24 mouse cellular contexts compared by ENCODE assay signal in the genomic region with DNA sequence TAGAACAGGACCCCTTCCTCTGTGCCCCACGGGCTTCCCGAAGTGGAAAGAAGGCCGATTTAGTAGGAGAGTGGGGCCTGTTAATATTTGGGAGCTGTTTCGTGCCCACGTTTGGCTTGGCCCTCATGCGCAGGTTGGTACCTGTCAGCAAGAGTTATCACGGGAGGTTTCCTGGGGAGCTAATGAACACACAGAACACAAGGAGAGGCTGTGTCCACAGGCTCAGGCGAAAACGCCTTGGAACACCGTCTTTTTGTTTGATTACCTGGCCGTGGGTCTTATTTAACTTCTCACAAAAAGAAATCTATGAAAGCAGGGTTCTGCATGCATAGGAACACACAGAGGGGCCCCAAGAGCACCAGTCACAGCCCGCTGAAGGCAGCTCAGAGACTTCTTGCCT.
DNase-seq lines count a peak whose midpoint lies in the region; ATAC-seq and TF ChIP-seq lines count a peak whose summit lies in the region.
"Had no signal": no experiment of that assay in that cellular context is flagged by ENCODE, and none has a peak within 500 bp of the region (broad histone marks: within the 10 kb centered on the region; RNA-seq: fewer than 3 reads in every experiment).

No protein-coding gene starts in this region.

- H3K27me3 ChIP-seq in heart, embryonic 10.5 days (ENCODE audit: insufficient read depth, poor library complexity, severe bottlenecking) = peaks cover 78% of the 10 kb centered on the region
- no peaks in the 10 kb centered on the region for H3K27me3 ChIP-seq in limb, embryonic 11.5 days (ENCODE audit: control insufficient read depth, insufficient read depth, low read length)
- peaks cover 14% of the 10 kb centered on the region for H3K27me3 ChIP-seq in limb, embryonic 13.5 days
- no peaks in the 10 kb centered on the region for H3K27me3 ChIP-seq in stomach, embryonic 16.5 days (ENCODE audit: control insufficient read depth, insufficient read depth, low read length)
- H3K27me3 ChIP-seq in forebrain, postnatal 0 days (ENCODE audit: insufficient read depth, low read length) = 0 out of 2 replicates have a peak, but pooled peaks cover 3% of the 10 kb centered on the region
- H3K27me3 ChIP-seq: forebrain, embryonic 15.5 days; hindbrain, embryonic 15.5 days; intestine, embryonic 15.5 days had no signal

- no peak overlapping the region for H3K4me3 ChIP-seq in heart, embryonic 10.5 days
- H3K4me3 ChIP-seq in limb, embryonic 11.5 days (ENCODE audit: low read depth, low read length) = no peak overlapping the region
- no peak overlapping the region for H3K4me3 ChIP-seq in limb, embryonic 13.5 days
- H3K4me3 ChIP-seq in stomach, embryonic 16.5 days (replicated peaks; ENCODE audit: low read length) = no peak overlapping the region
- no peak overlapping the region for H3K4me3 ChIP-seq in forebrain, postnatal 0 days (ENCODE audit: low read depth, low read length)
- H3K4me3 ChIP-seq: embryonic facial prominence, embryonic 12.5 days; embryonic facial prominence, embryonic 15.5 days; forebrain, embryonic 15.5 days; gastrocnemius, adult 2 months; heart, embryonic 12.5 days; hindbrain, embryonic 12.5 days; hindbrain, embryonic 15.5 days; intestine, embryonic 15.5 days had no signal

- DNase-seq in heart, embryonic 10.5 days (ENCODE audit: low spot score) = peak; percentile 56
- no peak for DNase-seq in heart, postnatal 4 days
- no peak for DNase-seq in limb, embryonic 11.5 days (ENCODE audit: low spot score)
- DNase-seq in gastrocnemius, adult 8-10 months (ENCODE audit: low spot score in 2 of 2) = no peak
- DNase-seq in lung, postnatal 25 days (ENCODE audit: low spot score) = no peak
- no peak for DNase-seq in forebrain, postnatal 0 days
- DNase-seq: adrenal gland, adult 2 months; adrenal gland, postnatal 14 days; cerebellum, adult 11 months; cerebellum, adult 2 months; cerebellum, adult 9-11 months; cerebellum, postnatal 25 days; gastrocnemius, adult 2 months; gastrocnemius, postnatal 25 days had no signal

- no peaks in the 10 kb centered on the region for H3K36me3 ChIP-seq in heart, embryonic 10.5 days
- no peaks in the 10 kb centered on the region for H3K36me3 ChIP-seq in limb, embryonic 11.5 days (ENCODE audit: control insufficient read depth, insufficient read depth, low read length)
- H3K36me3 ChIP-seq in limb, embryonic 13.5 days = no peaks in the 10 kb centered on the region
- H3K36me3 ChIP-seq in stomach, embryonic 16.5 days (ENCODE audit: control insufficient read depth, insufficient read depth, low read length) = no peaks in the 10 kb centered on the region
- no peaks in the 10 kb centered on the region for H3K36me3 ChIP-seq in forebrain, postnatal 0 days (ENCODE audit: insufficient read depth)
- H3K36me3 ChIP-seq: embryonic facial prominence, embryonic 12.5 days; embryonic facial prominence, embryonic 15.5 days; forebrain, embryonic 15.5 days; heart, embryonic 12.5 days; hindbrain, embryonic 12.5 days; hindbrain, embryonic 15.5 days; intestine, embryonic 15.5 days had no signal

- ATAC-seq in limb, embryonic 11.5 days (ENCODE audit: insufficient number of reproducible peaks, low FRiP score, low TSS enrichment, low read depth) = no peak
- ATAC-seq in limb, embryonic 13.5 days (ENCODE audit: low FRiP score, low read depth) = no peak
- ATAC-seq in stomach, embryonic 16.5 days (ENCODE audit: insufficient read depth, low FRiP score) = no peak
- no peak for ATAC-seq in forebrain, postnatal 0 days
- ATAC-seq: CD4-positive, CD25-positive, alpha-beta regulatory T cell, adult 4 months; forebrain, embryonic 15.5 days; intestine, embryonic 15.5 days had no signal

- no peak overlapping the region for H3K9ac ChIP-seq in limb, embryonic 11.5 days (ENCODE audit: low read length)
- no peak overlapping the region for H3K9ac ChIP-seq in limb, embryonic 13.5 days
- no peak overlapping the region; the same call in 1 of the 2 replicates for H3K9ac ChIP-seq in stomach, embryonic 16.5 days (ENCODE audit: low read length)
- H3K9ac ChIP-seq in forebrain, postnatal 0 days = no peak overlapping the region
- H3K9ac ChIP-seq: embryonic facial prominence, embryonic 12.5 days; embryonic facial prominence, embryonic 15.5 days; forebrain, embryonic 15.5 days; heart, embryonic 12.5 days; hindbrain, embryonic 12.5 days; hindbrain, embryonic 15.5 days; intestine, embryonic 15.5 days had no signal

- no peak for TF ChIP-seq CTCF in forebrain, postnatal 0 days (IDR thresholded peaks at IDR 0.05; ENCODE audit: low read depth)

- no peak overlapping the region for H3K4me2 ChIP-seq in limb, embryonic 11.5 days (ENCODE audit: low read depth, severe bottlenecking)
- no peak overlapping the region for H3K4me2 ChIP-seq in limb, embryonic 13.5 days (replicated peaks)
- no peak overlapping the region for H3K4me2 ChIP-seq in stomach, embryonic 16.5 days (ENCODE audit: low read depth, low read length)
- no peak overlapping the region for H3K4me2 ChIP-seq in forebrain, postnatal 0 days (ENCODE audit: low read depth)
- H3K4me2 ChIP-seq: embryonic facial prominence, embryonic 12.5 days; embryonic facial prominence, embryonic 15.5 days; forebrain, embryonic 15.5 days; heart, embryonic 12.5 days; hindbrain, embryonic 12.5 days; hindbrain, embryonic 15.5 days; intestine, embryonic 15.5 days had no signal

- no peaks in the 10 kb centered on the region for H3K9me3 ChIP-seq in heart, embryonic 10.5 days
- H3K9me3 ChIP-seq in limb, embryonic 11.5 days (ENCODE audit: control insufficient read depth, low read length) = no peaks in the 10 kb centered on the region; the same call in 1 of the 2 replicates
- H3K9me3 ChIP-seq in limb, embryonic 13.5 days = no peaks in the 10 kb centered on the region
- no peaks in the 10 kb centered on the region for H3K9me3 ChIP-seq in stomach, embryonic 16.5 days (replicated peaks; ENCODE audit: control insufficient read depth, low read length)
- no peaks in the 10 kb centered on the region for H3K9me3 ChIP-seq in forebrain, postnatal 0 days (ENCODE audit: low read length)
- H3K9me3 ChIP-seq: embryonic facial prominence, embryonic 12.5 days; embryonic facial prominence, embryonic 15.5 days; forebrain, embryonic 15.5 days; heart, embryonic 12.5 days; hindbrain, embryonic 12.5 days; hindbrain, embryonic 15.5 days; intestine, embryonic 15.5 days had no signal

- peaks cover 10% of the 10 kb centered on the region; the same call in 1 of the 2 replicates for H3K4me1 ChIP-seq in heart, embryonic 10.5 days
- 0 out of 2 replicates have a peak, but pooled peaks cover 6% of the 10 kb centered on the region for H3K4me1 ChIP-seq in limb, embryonic 11.5 days (ENCODE audit: control insufficient read depth, insufficient read depth, low read length)
- peaks cover 47% of the 10 kb centered on the region for H3K4me1 ChIP-seq in limb, embryonic 13.5 days
- no peaks in the 10 kb centered on the region; the same call in 1 of the 2 replicates for H3K4me1 ChIP-seq in stomach, embryonic 16.5 days (ENCODE audit: control insufficient read depth, insufficient read depth, low read length)
- no peaks in the 10 kb centered on the region for H3K4me1 ChIP-seq in forebrain, postnatal 0 days (ENCODE audit: insufficient read depth)
- H3K4me1 ChIP-seq: embryonic facial prominence, embryonic 12.5 days; forebrain, embryonic 15.5 days; hindbrain, embryonic 15.5 days; intestine, embryonic 15.5 days had no signal

- H3K27ac ChIP-seq in heart, embryonic 10.5 days = no peak overlapping the region; the same call in 1 of the 2 replicates
- H3K27ac ChIP-seq in limb, embryonic 11.5 days (replicated peaks; ENCODE audit: low read depth, low read length) = 0 out of 2 replicates have a peak overlapping the region, but pooled peaks have one; percentile 3
- H3K27ac ChIP-seq in limb, embryonic 13.5 days = peak overlapping the region; percentile 6
- H3K27ac ChIP-seq in stomach, embryonic 16.5 days (ENCODE audit: low read length) = peak overlapping the region; percentile 78
- H3K27ac ChIP-seq in forebrain, postnatal 0 days (ENCODE audit: low read depth, low read length) = no peak overlapping the region
- H3K27ac ChIP-seq: embryonic facial prominence, embryonic 12.5 days; embryonic facial prominence, embryonic 15.5 days; forebrain, embryonic 15.5 days; gastrocnemius, adult 2 months; hindbrain, embryonic 12.5 days; hindbrain, embryonic 15.5 days; intestine, embryonic 15.5 days had no signal

- 78% methylated on average over 12 of the region's 12 CpGs for WGBS in heart, embryonic 10.5 days
- WGBS in limb, embryonic 11.5 days = 81% methylated on average over 12 of the region's 12 CpGs
- 67% methylated on average over 12 of the region's 12 CpGs for WGBS in limb, embryonic 13.5 days
- WGBS in stomach, embryonic 16.5 days = 64% methylated on average over 12 of the region's 12 CpGs
- 83% methylated on average over 12 of the region's 12 CpGs for WGBS in forebrain, postnatal 0 days

Comparison
In these comparisons a context has a peak if more than half of its experiments do, and no peak if none do; other contexts are left out.
1. H3K27ac ChIP-seq: peak in limb, embryonic 11.5 days (single experiment), limb, embryonic 13.5 days (single experiment) and stomach, embryonic 16.5 days (single experiment); none in heart, embryonic 10.5 days (single experiment) and forebrain, postnatal 0 days (single experiment).